Mouse (Mus musculus) hindbrain, embryonic 15.5 days (tissue): ENCODE measurements around the gene Cpt1a. TPM values are rescaled to one million over a fixed set of nuclear protein-coding genes. Genes with fewer than 3 reads are reported as not detected.
A peak's percentile ranks its signal among the peaks of the same experiment; 100 is the strongest.

Experiments
- ATAC-seq: fragments of 200-750 bp; cut with Nextera tagmentation; 2 replicates; pipeline ENCODE4 v1.8.0; 2017; ENCODE audit warnings: low read depth, moderate number of reproducible peaks, moderate TSS enrichment; ENCODE audit not compliant: low FRiP score
- H3K27ac ChIP-seq: fragments of 300-500 bp; sonication (generic); replicated peaks from 2 replicates; pipeline ENCODE4 v1.5.1; 2015; ENCODE audit warnings: mild to moderate bottlenecking, inconsistent platforms
- H3K27me3 ChIP-seq: fragments of 300-500 bp; sonication (generic); 2 replicates; pipeline ENCODE4 v1.6.1; 2015; ENCODE audit warnings: control low read depth, inconsistent platforms
- H3K36me3 ChIP-seq: fragments of 300-500 bp; sonication (generic); 2 replicates; pipeline ENCODE4 v1.6.1; 2015; ENCODE audit warnings: control low read depth, inconsistent platforms
- H3K4me1 ChIP-seq: fragments of 300-500 bp; sonication (generic); replicated peaks from 2 replicates; pipeline ENCODE4 v1.6.1; 2015; ENCODE audit warnings: control low read depth, inconsistent platforms
- H3K4me2 ChIP-seq: fragments of 300-500 bp; sonication (generic); 2 replicates; pipeline ENCODE4 v1.6.1; 2015; ENCODE audit warnings: moderate library complexity, mild to moderate bottlenecking, inconsistent platforms
- H3K4me3 ChIP-seq: fragments of 300-500 bp; sonication (generic); 2 replicates; pipeline ENCODE4 v1.5.1; 2015; ENCODE audit warnings: mild to moderate bottlenecking, inconsistent platforms
- H3K9ac ChIP-seq: fragments of 300-500 bp; sonication (generic); 2 replicates; pipeline ENCODE4 v1.6.1; 2015; ENCODE audit warnings: inconsistent platforms
- H3K9me3 ChIP-seq: fragments of 300-500 bp; sonication (generic); 2 replicates; pipeline ENCODE4 v1.6.1; 2016; ENCODE audit warnings: control low read depth, inconsistent platforms
- WGBS: fragments of 180-500 bp; shearing (Covaris S2); methylation state at CpG from one replicate; pipeline ENCODE4 v1.1.7; 2015; 5-methylcytosine and 5-hydroxymethylcytosine counted together
- polyA plus RNA-seq: library from polyadenylated mRNA; unstranded; fragments of >200 nt; fragmentation: Nextera tagmentation; extraction: Ambion mirVana; gene quantifications from 2 replicates; pipeline ENCODE4 v1.2.1, GENCODE M21; 2015

Gene Cpt1a
- polyA plus RNA-seq, 1 experiment from 2014 or later, result 17.7 TPM

GRCm38 (mm10) chr19:3353415-3354111, 31.4 kb downstream of the Cpt1a start:
- H3K27ac ChIP-seq, result peak overlapping the region; percentile 6; the same call in 1 of the 2 replicates
- H3K9me3 ChIP-seq, result no peaks in the 10 kb centered on the region
- H3K4me2 ChIP-seq, result no peak overlapping the region
- H3K36me3 ChIP-seq, result 0 out of 2 replicates have a peak, but pooled peaks cover under 1% of the 10 kb centered on the region
- 65% methylated on average over 7 of the region's 7 CpGs for WGBS
- H3K4me1 ChIP-seq, result peaks cover 7% of the 10 kb centered on the region
- H3K27me3 ChIP-seq, result no peaks in the 10 kb centered on the region
- no peak overlapping the region for H3K9ac ChIP-seq
- ATAC-seq, result no peak
- no peak overlapping the region for H3K4me3 ChIP-seq

GRCm38 (mm10) chr19:3355096-3355495, 33.0 kb downstream of the Cpt1a start:
- Histone ChIP-seq H3K4me1 (peaks cover 7% of the 10 kb centered on the region), H3K9ac (no peak overlapping the region), H3K9me3 (no peaks in the 10 kb centered on the region), H3K27me3 (no peaks in the 10 kb centered on the region), H3K4me2 (no peak overlapping the region), H3K36me3 (0 out of 2 replicates have a peak, but pooled peaks cover 2% of the 10 kb centered on the region), H3K4me3 (no peak overlapping the region), H3K27ac (no peak overlapping the region)
- 73% methylated on average over 5 of the region's 5 CpGs for WGBS
- no peak for ATAC-seq

- Histone ChIP-seq H3K9ac (no peak overlapping the region), H3K9me3 (no peaks in the 10 kb centered on the region), H3K4me2 (no peak overlapping the region), H3K36me3 (0 out of 2 replicates have a peak, but pooled peaks cover 2% of the 10 kb centered on the region), H3K27me3 (no peaks in the 10 kb centered on the region), H3K27ac (no peak overlapping the region), H3K4me1 (peaks cover 7% of the 10 kb centered on the region), H3K4me3 (no peak overlapping the region)
- no peak for ATAC-seq
- WGBS, result 72% methylated on average over 5 of the region's 5 CpGs
Measured at GRCm38 (mm10) chr19:3356516-3356915, 34.4 kb downstream of the Cpt1a start.

- no peak overlapping the region for H3K27ac ChIP-seq
- WGBS, result 79% methylated on average over 4 of the region's 4 CpGs
- no peak overlapping the region for H3K9ac ChIP-seq
- H3K9me3 ChIP-seq, result no peaks in the 10 kb centered on the region
- 0 out of 2 replicates have a peak, but pooled peaks cover 2% of the 10 kb centered on the region for H3K36me3 ChIP-seq
- no peak overlapping the region for H3K4me2 ChIP-seq
- ATAC-seq, result no peak
- H3K4me3 ChIP-seq, result no peak overlapping the region
- no peaks in the 10 kb centered on the region for H3K27me3 ChIP-seq
- H3K4me1 ChIP-seq, result peaks cover 7% of the 10 kb centered on the region
Measured at GRCm38 (mm10) chr19:3357620-3358019, 35.5 kb downstream of the Cpt1a start.

GRCm38 (mm10) chr19:3359841-3360588, 37.9 kb downstream of the Cpt1a start:
- no peak overlapping the region for H3K9ac ChIP-seq
- H3K27me3 ChIP-seq, result no peaks in the 10 kb centered on the region
- no peaks in the 10 kb centered on the region for H3K9me3 ChIP-seq
- H3K36me3 ChIP-seq, result 0 out of 2 replicates have a peak, but pooled peaks cover 2% of the 10 kb centered on the region
- no peak overlapping the region for H3K27ac ChIP-seq
- H3K4me3 ChIP-seq, result no peak overlapping the region
- no peaks in the 10 kb centered on the region for H3K4me1 ChIP-seq
- WGBS, result 91% methylated on average over 13 of the region's 13 CpGs
- H3K4me2 ChIP-seq, result no peak overlapping the region
- no peak for ATAC-seq

- Histone ChIP-seq H3K4me2 (no peak overlapping the region), H3K9me3 (no peaks in the 10 kb centered on the region), H3K36me3 (0 out of 2 replicates have a peak, but pooled peaks cover 2% of the 10 kb centered on the region), H3K4me1 (no peaks in the 10 kb centered on the region), H3K27ac (no peak overlapping the region), H3K4me3 (no peak overlapping the region), H3K27me3 (no peaks in the 10 kb centered on the region), H3K9ac (no peak overlapping the region)
- WGBS, result 86% methylated on average over 4 of the region's 4 CpGs
- no peak for ATAC-seq
Measured at GRCm38 (mm10) chr19:3363510-3363909, 41.4 kb downstream of the Cpt1a start.

- H3K9ac ChIP-seq, result no peak overlapping the region
- no peak overlapping the region for H3K27ac ChIP-seq
- no peaks in the 10 kb centered on the region for H3K9me3 ChIP-seq
- no peak for ATAC-seq
- no peaks in the 10 kb centered on the region for H3K27me3 ChIP-seq
- H3K4me3 ChIP-seq, result no peak overlapping the region
- H3K4me1 ChIP-seq, result no peaks in the 10 kb centered on the region
- no peak overlapping the region for H3K4me2 ChIP-seq
- H3K36me3 ChIP-seq, result no peaks in the 10 kb centered on the region
- 88% methylated on average over 3 of the region's 3 CpGs for WGBS
Measured at GRCm38 (mm10) chr19:3365089-3365488, 43.0 kb downstream of the Cpt1a start.

GRCm38 (mm10) chr19:3368276-3368675, 46.1 kb downstream of the Cpt1a start:
- H3K4me2 ChIP-seq, result no peak overlapping the region
- 92% methylated on average over 3 of the region's 3 CpGs for WGBS
- no peaks in the 10 kb centered on the region for H3K9me3 ChIP-seq
- H3K4me1 ChIP-seq, result no peaks in the 10 kb centered on the region
- no peak overlapping the region for H3K27ac ChIP-seq
- H3K4me3 ChIP-seq, result no peak overlapping the region
- no peaks in the 10 kb centered on the region for H3K36me3 ChIP-seq
- no peak overlapping the region for H3K9ac ChIP-seq
- no peaks in the 10 kb centered on the region for H3K27me3 ChIP-seq
- no peak for ATAC-seq

GRCm38 (mm10) chr19:3373380-3373779, 51.2 kb downstream of the Cpt1a start:
- ATAC-seq, result no peak
- Histone ChIP-seq H3K9me3 (no peaks in the 10 kb centered on the region), H3K27me3 (no peaks in the 10 kb centered on the region), H3K27ac (no peak overlapping the region), H3K9ac (no peak overlapping the region), H3K4me1 (no peaks in the 10 kb centered on the region), H3K36me3 (no peaks in the 10 kb centered on the region), H3K4me3 (no peak overlapping the region), H3K4me2 (no peak overlapping the region)
- WGBS, result 66% methylated on average over 12 of the region's 12 CpGs

- Histone ChIP-seq H3K4me1 (no peaks in the 10 kb centered on the region), H3K27me3 (no peaks in the 10 kb centered on the region), H3K9me3 (no peaks in the 10 kb centered on the region), H3K4me2 (no peak overlapping the region), H3K9ac (no peak overlapping the region), H3K36me3 (no peaks in the 10 kb centered on the region), H3K4me3 (no peak overlapping the region), H3K27ac (no peak overlapping the region)
- no peak for ATAC-seq
- 65% methylated on average over 2 of the region's 2 CpGs for WGBS
Measured at GRCm38 (mm10) chr19:3374028-3374427, 51.9 kb downstream of the Cpt1a start.

- Histone ChIP-seq H3K9me3 (no peaks in the 10 kb centered on the region), H3K9ac (no peak overlapping the region), H3K4me1 (no peaks in the 10 kb centered on the region), H3K27ac (no peak overlapping the region), H3K4me2 (no peak overlapping the region), H3K4me3 (no peak overlapping the region), H3K36me3 (no peaks in the 10 kb centered on the region), H3K27me3 (no peaks in the 10 kb centered on the region)
- no peak for ATAC-seq
- 68% methylated on average over 7 of the region's 7 CpGs for WGBS
Measured at GRCm38 (mm10) chr19:3375945-3376495, 53.9 kb downstream of the Cpt1a start.
